Mouse (Mus musculus): ENCODE measurements around the gene App. TPM values are rescaled to one million over a fixed set of nuclear protein-coding genes. Genes with fewer than 3 reads are reported as not detected.

App gene
- polyA plus RNA-seq, 1 experiment from 2014 or later, result 416 TPM

DNA sequence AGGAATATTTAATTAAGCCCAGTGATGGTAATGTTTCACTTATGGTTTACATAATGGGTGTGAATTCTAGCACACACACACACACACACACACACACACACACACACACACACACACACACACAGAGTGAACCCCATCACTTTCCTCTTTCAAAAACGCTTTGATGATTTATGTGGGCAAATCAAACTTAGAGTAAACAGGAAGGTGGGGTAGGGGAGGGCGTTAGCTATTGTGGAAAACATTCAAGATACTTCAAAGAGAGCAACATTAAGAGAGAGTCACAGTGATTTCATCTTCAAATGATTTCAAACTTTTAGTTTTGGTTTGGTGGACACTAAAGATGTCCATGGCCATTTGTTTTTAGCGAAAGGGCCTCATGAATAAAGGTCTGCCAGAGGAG lies 191.0 kb downstream of the App start:
- Histone ChIP-seq H3K27me3 (replicated peaks) (no peaks in the 10 kb centered on the region), H3K4me3 (no peak overlapping the region), H3K9ac (no peak overlapping the region), H3K27ac (no peak overlapping the region), H3K36me3 (replicated peaks) (no peaks in the 10 kb centered on the region), H3K4me2 (no peak overlapping the region), H3K4me1 (no peaks in the 10 kb centered on the region), H3K9me3 (no peaks in the 10 kb centered on the region)
- 89% methylated on average over 3 of the region's 3 CpGs for WGBS
- no peak for ATAC-seq (replicated peaks)

GRCm38 (mm10) chr16:84978589-84978988 lies 195.0 kb downstream of the App start:
- Histone ChIP-seq H3K36me3 (replicated peaks) (peaks cover 6% of the 10 kb centered on the region; the same call in 1 of the 2 replicates), H3K4me3 (no peak overlapping the region), H3K27me3 (replicated peaks) (no peaks in the 10 kb centered on the region), H3K4me2 (no peak overlapping the region), H3K9me3 (no peaks in the 10 kb centered on the region), H3K27ac (no peak overlapping the region), H3K4me1 (no peaks in the 10 kb centered on the region), H3K9ac (no peak overlapping the region)
- ATAC-seq (replicated peaks), result no peak
- 78% methylated on average over 5 of the region's 5 CpGs for WGBS

GRCm38 (mm10) chr16:84974176-84974518 lies 199.4 kb downstream of the App start:
- H3K27ac ChIP-seq, result no peak overlapping the region
- no peak for ATAC-seq (replicated peaks)
- no peak overlapping the region for H3K4me2 ChIP-seq
- no peaks in the 10 kb centered on the region for H3K27me3 ChIP-seq (replicated peaks)
- H3K36me3 ChIP-seq (replicated peaks), result peaks cover 6% of the 10 kb centered on the region; the same call in 1 of the 2 replicates
- H3K9me3 ChIP-seq, result no peaks in the 10 kb centered on the region
- 90% methylated on average over 6 of the region's 6 CpGs for WGBS
- peaks cover 17% of the 10 kb centered on the region for H3K4me1 ChIP-seq
- no peak overlapping the region for H3K4me3 ChIP-seq
- no peak overlapping the region for H3K9ac ChIP-seq

GRCm38 (mm10) chr16:84973446-84974175 lies 200.0 kb downstream of the App start:
- H3K4me2 ChIP-seq, result no peak overlapping the region
- peaks cover 17% of the 10 kb centered on the region for H3K4me1 ChIP-seq
- H3K9ac ChIP-seq, result no peak overlapping the region
- WGBS, result 93% methylated on average over 15 of the region's 15 CpGs
- no peaks in the 10 kb centered on the region for H3K9me3 ChIP-seq
- H3K4me3 ChIP-seq, result no peak overlapping the region
- peaks cover 9% of the 10 kb centered on the region; the same call in 1 of the 2 replicates for H3K36me3 ChIP-seq (replicated peaks)
- H3K27me3 ChIP-seq (replicated peaks), result no peaks in the 10 kb centered on the region
- no peak for ATAC-seq (replicated peaks)
- no peak overlapping the region for H3K27ac ChIP-seq

GRCm38 (mm10) chr16:84971535-84972330 lies 201.8 kb downstream of the App start:
- Histone ChIP-seq H3K4me2 (peak overlapping the region; percentile 27), H3K27ac (peak overlapping the region; percentile 78), H3K27me3 (replicated peaks) (no peaks in the 10 kb centered on the region), H3K4me3 (no peak overlapping the region), H3K9me3 (no peaks in the 10 kb centered on the region), H3K4me1 (peaks cover 17% of the 10 kb centered on the region), H3K36me3 (replicated peaks) (peaks cover 9% of the 10 kb centered on the region; the same call in 1 of the 2 replicates), H3K9ac (no peak overlapping the region)
- WGBS, result 27% methylated on average over 16 of the region's 16 CpGs
- peak; percentile 75 for ATAC-seq (replicated peaks)

GRCm38 (mm10) chr16:84969026-84969425 lies 204.5 kb downstream of the App start:
- Histone ChIP-seq H3K9me3 (no peaks in the 10 kb centered on the region), H3K4me1 (peaks cover 17% of the 10 kb centered on the region), H3K4me2 (no peak overlapping the region), H3K4me3 (no peak overlapping the region), H3K36me3 (replicated peaks) (0 out of 2 replicates have a peak, but pooled peaks cover 2% of the 10 kb centered on the region), H3K9ac (no peak overlapping the region), H3K27me3 (replicated peaks) (no peaks in the 10 kb centered on the region), H3K27ac (no peak overlapping the region)
- ATAC-seq (replicated peaks), result no peak
- WGBS, result 94% methylated on average over 7 of the region's 7 CpGs

- no peaks in the 10 kb centered on the region for H3K9me3 ChIP-seq
- H3K4me2 ChIP-seq, result no peak overlapping the region
- ATAC-seq (replicated peaks), result 0 out of 2 replicates have a peak, but pooled peaks have one; percentile 10
- H3K27ac ChIP-seq, result no peak overlapping the region
- no peak overlapping the region for H3K9ac ChIP-seq
- no peaks in the 10 kb centered on the region for H3K27me3 ChIP-seq (replicated peaks)
- peaks cover 11% of the 10 kb centered on the region for H3K4me1 ChIP-seq
- peaks cover 8% of the 10 kb centered on the region; the same call in 1 of the 2 replicates for H3K36me3 ChIP-seq (replicated peaks)
- H3K4me3 ChIP-seq, result no peak overlapping the region
- 65% methylated on average over 4 of the region's 4 CpGs for WGBS
Measured at GRCm38 (mm10) chr16:84966983-84967382, 206.6 kb downstream of the App start.

GRCm38 (mm10) chr16:84966096-84966495 lies 207.5 kb downstream of the App start:
- Histone ChIP-seq H3K4me1 (peaks cover 2% of the 10 kb centered on the region), H3K27me3 (replicated peaks) (no peaks in the 10 kb centered on the region), H3K4me3 (no peak overlapping the region), H3K36me3 (replicated peaks) (peaks cover 14% of the 10 kb centered on the region), H3K27ac (0 out of 2 replicates have a peak overlapping the region, but pooled peaks have one; percentile 6), H3K9me3 (no peaks in the 10 kb centered on the region), H3K4me2 (no peak overlapping the region), H3K9ac (no peak overlapping the region)
- ATAC-seq (replicated peaks), result no peak
- 59% methylated on average over 13 of the region's 13 CpGs for WGBS

DNA sequence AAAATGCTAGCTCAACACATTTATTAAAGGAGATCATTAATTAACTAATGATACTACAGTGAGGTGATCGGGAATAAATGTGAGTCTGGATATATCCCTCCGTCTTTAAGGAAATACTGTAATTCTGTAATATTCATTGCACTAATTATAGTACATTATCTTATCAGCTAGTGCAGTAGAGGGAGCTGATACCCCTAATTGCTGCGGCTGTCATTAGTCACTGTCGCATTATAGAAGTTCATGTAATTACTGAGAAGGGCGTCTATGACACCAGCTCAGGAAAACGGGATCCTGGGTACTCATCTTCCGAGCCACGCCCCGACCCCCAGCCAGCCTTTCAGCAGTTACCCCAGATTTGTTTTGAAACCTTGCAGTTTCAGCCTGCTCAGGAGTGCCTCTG lies 209.6 kb downstream of the App start:
- H3K9ac ChIP-seq, result no peak overlapping the region
- 89% methylated on average over 9 of the region's 9 CpGs for WGBS
- ATAC-seq (replicated peaks), result no peak
- H3K27ac ChIP-seq, result no peak overlapping the region
- no peak overlapping the region for H3K4me2 ChIP-seq
- no peak overlapping the region for H3K4me3 ChIP-seq
- no peaks in the 10 kb centered on the region for H3K9me3 ChIP-seq
- H3K36me3 ChIP-seq (replicated peaks), result peaks cover 20% of the 10 kb centered on the region
- H3K4me1 ChIP-seq, result no peaks in the 10 kb centered on the region
- no peaks in the 10 kb centered on the region for H3K27me3 ChIP-seq (replicated peaks)

- Histone ChIP-seq H3K27me3 (replicated peaks) (no peaks in the 10 kb centered on the region), H3K27ac (no peak overlapping the region), H3K9ac (no peak overlapping the region), H3K36me3 (replicated peaks) (peaks cover 19% of the 10 kb centered on the region), H3K4me3 (no peak overlapping the region), H3K4me2 (no peak overlapping the region), H3K9me3 (no peaks in the 10 kb centered on the region), H3K4me1 (no peaks in the 10 kb centered on the region)
- WGBS, result 84% methylated on average over 12 of the region's 12 CpGs
- ATAC-seq (replicated peaks), result no peak
Measured at GRCm38 (mm10) chr16:84963527-84963926, 210.0 kb downstream of the App start.

GRCm38 (mm10) chr16:84957253-84957652 lies 216.3 kb downstream of the App start:
- 64% methylated on average over 6 of the region's 6 CpGs for WGBS
- Histone ChIP-seq H3K36me3 (replicated peaks) (peaks cover 25% of the 10 kb centered on the region), H3K9me3 (no peaks in the 10 kb centered on the region), H3K4me2 (no peak overlapping the region), H3K4me3 (no peak overlapping the region), H3K9ac (no peak overlapping the region), H3K27ac (peak overlapping the region; percentile 55; the same call in 1 of the 2 replicates), H3K4me1 (peaks cover 12% of the 10 kb centered on the region; the same call in 1 of the 2 replicates), H3K27me3 (replicated peaks) (no peaks in the 10 kb centered on the region)
- no peak for ATAC-seq (replicated peaks)

- Histone ChIP-seq H3K36me3 (replicated peaks) (peaks cover 24% of the 10 kb centered on the region), H3K4me2 (no peak overlapping the region), H3K27ac (peak overlapping the region; percentile 55), H3K4me1 (peaks cover 12% of the 10 kb centered on the region; the same call in 1 of the 2 replicates), H3K27me3 (replicated peaks) (no peaks in the 10 kb centered on the region), H3K9ac (no peak overlapping the region), H3K9me3 (no peaks in the 10 kb centered on the region), H3K4me3 (no peak overlapping the region)
- peak; percentile 50 for ATAC-seq (replicated peaks)
- WGBS, result 90% methylated on average over 2 of the region's 2 CpGs
Measured at GRCm38 (mm10) chr16:84956690-84957089, 216.9 kb downstream of the App start.

Measured in midbrain, embryonic 15.5 days (tissue).